Mouse (Mus musculus) hindbrain, postnatal 0 days (tissue): Measurements from ENCODE around the gene Inhbc. TPM values are rescaled to one million over a fixed set of nuclear protein-coding genes. Genes with fewer than 3 reads are reported as not detected.
"Not testable (repeated sequence)": the region's sequence is repeated elsewhere in the genome, so short reads cannot be mapped to it uniquely, and the experiment has no call there.

Experiments
- ATAC-seq: fragments of 200-750 bp; cut with Nextera tagmentation; 2 replicates; pipeline ENCODE4 v1.8.0; 2017; ENCODE audit warnings: mild to moderate bottlenecking, moderate TSS enrichment, moderate library complexity
- DNase-seq: peaks from one replicate; pipeline ENCODE4 v3.0.0-alpha.2; 2015; ENCODE audit warnings: low spot score
- H3K27ac ChIP-seq: fragments of 300-500 bp; sonication (generic); 2 replicates; pipeline ENCODE4 v1.5.1; 2014; ENCODE audit warnings: mild to moderate bottlenecking
- H3K27me3 ChIP-seq: fragments of 300-500 bp; sonication (generic); 2 replicates; pipeline ENCODE4 v1.6.1; 2014; ENCODE audit warnings: low read length, mixed read lengths; ENCODE audit not compliant: insufficient read depth
- H3K36me3 ChIP-seq: fragments of 300-500 bp; sonication (generic); 2 replicates; pipeline ENCODE4 v1.6.1; 2014; ENCODE audit warnings: low read length, mixed read lengths; ENCODE audit not compliant: insufficient read depth
- H3K4me1 ChIP-seq: fragments of 300-500 bp; sonication (generic); 2 replicates; pipeline ENCODE4 v1.6.1; 2014; ENCODE audit warnings: antibody characterized with exemption, low read length, mixed read lengths; ENCODE audit not compliant: insufficient read depth
- H3K4me2 ChIP-seq: fragments of 300-500 bp; sonication (generic); 2 replicates; pipeline ENCODE4 v1.6.1; 2014; ENCODE audit warnings: low read depth, mild to moderate bottlenecking, low read length, moderate library complexity, mixed read lengths
- H3K4me3 ChIP-seq: fragments of 300-500 bp; sonication (generic); 2 replicates; pipeline ENCODE4 v1.5.1; 2014; ENCODE audit warnings: low read length
- H3K9ac ChIP-seq: fragments of 300-500 bp; sonication (generic); replicated peaks from 2 replicates; pipeline ENCODE4 v1.6.1; 2014; ENCODE audit warnings: mild to moderate bottlenecking, low read length, moderate library complexity, mixed read lengths
- H3K9me3 ChIP-seq: fragments of 300-500 bp; sonication (generic); 2 replicates; pipeline ENCODE4 v1.6.1; 2016; ENCODE audit warnings: low read length, mixed read lengths
- CTCF ChIP-seq: IDR thresholded peaks from 2 replicates; pipeline ENCODE4 v1.5.1; 2016; ENCODE audit warnings: antibody characterized with exemption, control low read depth, low read depth
- WGBS: fragments of 180-500 bp; shearing (Covaris S2); extraction: QIAGEN DNeasy Blood & Tissue Kit; methylation state at CpG from one replicate; pipeline ENCODE4 v1.1.7; 2014; 5-methylcytosine and 5-hydroxymethylcytosine counted together
- polyA plus RNA-seq: library from polyadenylated mRNA; unstranded; fragments of >200 nt; fragmentation: Nextera tagmentation; extraction: Ambion mirVana; gene quantifications from 2 replicates; pipeline ENCODE4 v1.2.1, GENCODE M21; 2015
- total RNA-seq: library from RNA; depleted of rRNA; stranded (reverse); fragments of >200 nt; gene quantifications from 2 replicates; pipeline ENCODE4 v1.2.3, GENCODE M21; 2014

Inhbc gene
- total and polyA plus RNA-seq, 2 experiments from 2014 or later, result not detected

DNA sequence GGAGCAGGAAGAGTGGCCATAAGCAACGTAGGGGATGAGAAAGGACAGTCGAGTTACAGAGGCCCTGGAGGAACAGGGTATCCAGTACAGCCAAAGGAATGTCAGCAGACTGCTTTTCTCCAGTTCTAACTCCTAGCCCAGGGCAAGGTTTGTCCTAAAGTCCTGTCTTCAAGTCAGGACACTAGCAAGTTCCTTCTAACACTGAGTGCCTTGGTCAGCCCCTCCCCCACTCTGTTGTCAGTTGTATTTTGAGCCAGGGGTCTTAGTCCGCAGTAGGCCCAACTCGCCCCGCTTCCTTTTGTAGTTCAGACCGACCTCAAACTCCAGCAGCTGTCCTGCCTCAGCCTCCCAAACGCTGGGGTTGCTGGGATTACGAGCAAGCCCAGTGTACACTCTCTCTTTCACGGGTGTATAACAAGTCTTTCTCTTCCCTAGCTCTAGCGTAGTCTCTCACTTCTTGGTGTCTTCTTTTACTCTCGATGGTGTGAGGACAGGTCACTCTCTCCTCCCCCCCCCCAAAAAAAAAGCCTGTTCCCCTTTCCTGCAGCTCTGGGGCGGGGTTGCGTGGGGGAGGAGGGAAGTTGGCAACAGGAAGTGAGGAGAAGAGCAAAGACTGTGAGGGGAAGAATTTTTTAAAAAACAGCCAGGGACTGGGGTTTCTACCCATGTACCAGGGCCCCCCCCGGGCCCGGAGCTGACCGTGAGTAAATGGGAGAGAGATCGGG, 46.9 kb downstream of the Inhbc start:
- H3K9me3 ChIP-seq, result no peaks in the 10 kb centered on the region
- ATAC-seq (no peak), DNase-seq (no peak)
- no peak overlapping the region for H3K4me3 ChIP-seq
- no peaks in the 10 kb centered on the region for H3K4me1 ChIP-seq
- TF ChIP-seq CTCF, result no peak
- H3K4me2 ChIP-seq, result no peak overlapping the region
- H3K27ac ChIP-seq, result no peak overlapping the region
- H3K27me3 ChIP-seq, result peaks cover 41% of the 10 kb centered on the region
- 72% methylated on average over 17 of the region's 17 CpGs for WGBS
- H3K9ac ChIP-seq, result no peak overlapping the region
- no peaks in the 10 kb centered on the region for H3K36me3 ChIP-seq

DNA sequence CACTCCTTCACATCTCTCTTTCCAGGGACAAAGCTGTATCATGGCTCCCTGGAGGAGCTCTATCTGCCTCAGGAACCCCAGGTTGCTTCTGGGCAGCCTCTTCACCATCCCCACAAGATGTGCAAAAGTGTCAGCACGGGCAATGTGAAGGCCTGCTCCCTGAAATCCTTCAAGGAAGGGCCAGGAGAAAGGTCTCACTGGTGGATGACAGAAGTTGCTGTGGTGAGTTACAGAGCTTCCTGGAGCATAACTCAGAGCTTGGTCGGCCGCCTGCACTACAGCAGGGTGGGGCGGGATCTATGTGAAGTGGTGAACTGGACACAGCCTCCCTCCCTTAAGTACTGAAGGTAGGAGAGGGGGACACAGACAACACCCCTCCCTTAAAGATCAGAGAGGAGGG, 47.6 kb downstream of the Inhbc start:
- H3K27ac ChIP-seq, result no peak overlapping the region
- H3K9me3 ChIP-seq, result no peaks in the 10 kb centered on the region
- no peak overlapping the region for H3K4me2 ChIP-seq
- DNase-seq, result no peak
- no peaks in the 10 kb centered on the region for H3K36me3 ChIP-seq
- ATAC-seq, result no peak
- no peak overlapping the region for H3K4me3 ChIP-seq
- H3K9ac ChIP-seq, result no peak overlapping the region
- H3K27me3 ChIP-seq, result peaks cover 37% of the 10 kb centered on the region
- no peak for TF ChIP-seq CTCF
- WGBS, result 92% methylated on average over 4 of the region's 4 CpGs
- H3K4me1 ChIP-seq, result no peaks in the 10 kb centered on the region

DNA sequence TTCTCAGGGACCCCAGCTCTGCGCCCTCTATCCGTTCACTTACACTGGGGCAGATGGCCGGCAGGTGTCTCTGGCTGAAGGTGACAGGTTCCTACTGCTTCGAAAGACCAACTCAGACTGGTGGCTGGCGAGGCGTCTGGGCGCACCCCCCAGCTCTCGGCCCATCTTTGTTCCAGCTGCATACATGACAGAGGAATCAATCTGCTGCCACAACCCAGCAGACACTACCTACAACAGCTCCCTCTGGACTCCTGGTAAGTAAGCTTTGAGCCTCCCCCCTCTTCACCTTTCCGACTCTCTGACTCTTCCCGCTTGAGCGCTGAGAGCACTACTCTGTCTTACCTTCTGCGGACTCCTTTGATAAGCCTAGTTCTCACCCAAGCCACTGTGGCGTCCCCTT, 48.1 kb downstream of the Inhbc start:
- no peak for ATAC-seq
- H3K9me3 ChIP-seq, result no peaks in the 10 kb centered on the region
- DNase-seq, result no peak
- no peak overlapping the region for H3K9ac ChIP-seq
- H3K4me1 ChIP-seq, result no peaks in the 10 kb centered on the region
- H3K36me3 ChIP-seq, result no peaks in the 10 kb centered on the region
- no peak overlapping the region for H3K4me2 ChIP-seq
- no peak overlapping the region for H3K4me3 ChIP-seq
- no peak for TF ChIP-seq CTCF
- 72% methylated on average over 13 of the region's 13 CpGs for WGBS
- H3K27ac ChIP-seq, result no peak overlapping the region
- H3K27me3 ChIP-seq, result peaks cover 32% of the 10 kb centered on the region

DNA sequence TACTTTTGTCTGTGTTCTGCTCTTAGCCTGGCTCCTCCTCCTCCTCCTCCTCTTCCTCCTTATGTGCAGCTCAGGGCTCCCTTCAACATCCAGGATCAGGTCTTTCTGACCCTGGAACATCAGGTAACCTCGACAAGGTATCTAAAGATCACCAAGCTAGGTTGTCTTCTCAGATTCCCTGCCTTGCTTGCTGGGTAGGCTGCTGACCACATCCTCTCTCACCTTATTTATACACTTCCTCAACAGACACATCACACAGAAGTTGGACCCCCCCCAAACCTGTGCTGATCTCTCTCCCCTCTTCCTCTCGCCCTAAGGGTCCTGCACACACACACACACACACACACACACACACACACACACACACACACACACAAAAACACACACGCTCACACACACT, 48.6 kb downstream of the Inhbc start, which contains the start of gene Arhgap9:
Arhgap9 (plus strand) TSS at position 344 of the 400 bp plus-strand sequence.
- no peak within 1 kb of the TSS for H3K4me2 ChIP-seq
- ATAC-seq, result no peak
- no peaks in the 10 kb centered on the region for H3K9me3 ChIP-seq
- H3K9ac ChIP-seq, result no peak within 1 kb of the TSS
- H3K36me3 ChIP-seq, result no peaks in the 10 kb centered on the region
- H3K27me3 ChIP-seq, result peaks cover 27% of the 10 kb centered on the region
- H3K4me1 ChIP-seq, result no peaks in the 10 kb centered on the region
- TF ChIP-seq CTCF, result no peak
- H3K27ac ChIP-seq, result no peak within 1 kb of the TSS
- 67% methylated on average over 3 of the region's 3 CpGs for WGBS
- no peak for DNase-seq
- no peak within 1 kb of the TSS for H3K4me3 ChIP-seq

DNA sequence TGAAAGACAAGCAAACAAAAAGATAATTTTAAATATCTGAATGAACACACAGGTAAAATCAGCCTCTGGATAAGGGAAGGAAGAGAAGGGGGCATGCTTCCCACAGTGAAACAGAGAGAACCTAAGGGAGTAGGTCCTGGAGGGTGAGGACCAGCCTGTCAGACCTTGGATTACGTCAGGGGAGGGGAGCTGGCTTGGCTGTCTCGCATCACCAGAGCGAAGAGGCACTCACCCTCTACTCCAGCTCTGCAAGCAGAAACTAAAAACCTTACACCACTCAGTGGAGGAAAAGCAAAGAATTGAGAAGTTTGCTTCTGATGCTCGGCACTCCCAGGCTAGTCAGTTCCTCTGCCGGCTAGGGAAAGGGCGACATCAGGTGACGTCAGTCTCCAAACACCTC, 50.3 kb downstream of the Inhbc start:
- Histone ChIP-seq H3K9ac (no peak overlapping the region), H3K9me3 (no peaks in the 10 kb centered on the region), H3K4me3 (no peak overlapping the region), H3K27me3 (peaks cover 11% of the 10 kb centered on the region; the same call in 1 of the 2 replicates), H3K4me2 (no peak overlapping the region), H3K4me1 (no peaks in the 10 kb centered on the region), H3K36me3 (no peaks in the 10 kb centered on the region), H3K27ac (no peak overlapping the region)
- 76% methylated on average over 7 of the region's 7 CpGs for WGBS
- no peak for DNase-seq
- no peak for TF ChIP-seq CTCF
- no peak for ATAC-seq

DNA sequence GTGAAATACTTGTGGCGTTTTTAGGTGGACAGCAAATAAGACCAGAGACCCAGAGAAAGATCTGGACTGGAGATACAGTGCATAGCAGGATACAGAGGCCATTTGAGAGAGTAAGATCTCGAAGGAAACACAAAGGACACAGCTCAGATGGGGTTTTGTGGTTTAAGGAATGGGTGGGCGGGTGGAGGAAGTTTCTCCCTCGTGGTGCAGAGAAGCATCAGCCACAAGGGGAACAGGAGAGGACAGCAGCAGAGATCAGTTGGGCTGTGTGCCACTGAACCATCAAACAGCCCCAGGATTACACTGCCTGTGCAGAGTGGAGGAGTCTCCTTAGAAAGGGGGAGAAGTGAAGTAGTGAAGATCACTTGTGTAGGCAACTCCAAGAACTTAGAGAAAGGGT, 52.2 kb downstream of the Inhbc start:
- no peak for TF ChIP-seq CTCF
- Histone ChIP-seq H3K4me2 (no peak overlapping the region), H3K9me3 (no peaks in the 10 kb centered on the region), H3K4me1 (no peaks in the 10 kb centered on the region), H3K4me3 (no peak overlapping the region), H3K36me3 (no peaks in the 10 kb centered on the region), H3K27me3 (no peaks in the 10 kb centered on the region), H3K27ac (no peak overlapping the region), H3K9ac (no peak overlapping the region)
- DNase-seq, result no peak
- no peak for ATAC-seq
- 41% methylated on average over 4 of the region's 4 CpGs for WGBS

DNA sequence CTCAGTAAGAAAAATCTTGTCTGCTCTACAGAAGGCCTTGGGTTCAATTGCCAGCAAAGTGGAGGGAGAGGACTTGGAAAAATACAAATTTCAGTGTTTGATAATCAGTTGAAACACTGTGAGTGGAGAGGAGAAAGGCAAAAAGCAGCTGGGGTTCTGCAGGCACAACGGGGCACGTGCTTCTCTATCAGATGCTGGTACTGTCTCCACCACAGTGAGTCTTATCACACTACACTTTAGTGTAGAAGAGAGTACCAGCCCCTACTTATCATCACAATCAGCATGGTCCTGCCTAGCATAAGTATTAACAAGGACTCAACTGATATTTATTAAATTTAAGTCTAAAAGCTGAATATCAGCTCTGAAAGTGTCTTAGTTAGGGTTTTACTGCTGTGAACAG, 53.0 kb downstream of the Inhbc start:
- H3K36me3 ChIP-seq, result no peaks in the 10 kb centered on the region
- no peak overlapping the region for H3K4me3 ChIP-seq
- TF ChIP-seq CTCF, result no peak
- H3K9me3 ChIP-seq, result no peaks in the 10 kb centered on the region
- 63% methylated on average over 2 of the region's 2 CpGs for WGBS
- no peaks in the 10 kb centered on the region for H3K27me3 ChIP-seq
- H3K4me1 ChIP-seq, result no peaks in the 10 kb centered on the region
- H3K27ac ChIP-seq, result no peak overlapping the region
- H3K9ac ChIP-seq, result no peak overlapping the region
- no peak for ATAC-seq
- DNase-seq, result no peak
- no peak overlapping the region for H3K4me2 ChIP-seq

DNA sequence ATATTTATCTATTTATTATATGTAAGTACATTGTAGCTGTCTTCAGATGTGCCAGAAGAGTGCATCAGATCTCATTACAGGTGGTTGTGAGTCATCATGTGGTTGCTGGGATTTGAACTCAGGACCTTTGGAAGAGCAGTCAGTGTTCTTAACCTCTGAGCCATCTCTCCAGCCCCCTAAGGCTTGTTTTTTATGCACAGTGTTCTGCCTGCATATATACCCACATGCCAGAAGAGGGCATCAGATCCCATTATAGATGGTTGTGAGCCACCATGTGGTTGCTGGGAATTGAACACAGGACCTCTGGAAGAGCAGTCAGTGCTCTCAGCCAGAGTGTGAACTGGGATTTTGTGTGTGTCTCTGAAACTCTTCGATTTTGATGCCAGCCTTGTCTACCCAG, 55.3 kb downstream of the Inhbc start:
- not testable (repeated sequence) for H3K4me2 ChIP-seq, H3K4me3 ChIP-seq, H3K36me3 ChIP-seq, DNase-seq, H3K9me3 ChIP-seq, H3K9ac ChIP-seq, ATAC-seq, H3K27me3 ChIP-seq, H3K27ac ChIP-seq, H3K4me1 ChIP-seq
- WGBS, result 73% methylated on average over 1 of the region's 1 CpGs

DNA sequence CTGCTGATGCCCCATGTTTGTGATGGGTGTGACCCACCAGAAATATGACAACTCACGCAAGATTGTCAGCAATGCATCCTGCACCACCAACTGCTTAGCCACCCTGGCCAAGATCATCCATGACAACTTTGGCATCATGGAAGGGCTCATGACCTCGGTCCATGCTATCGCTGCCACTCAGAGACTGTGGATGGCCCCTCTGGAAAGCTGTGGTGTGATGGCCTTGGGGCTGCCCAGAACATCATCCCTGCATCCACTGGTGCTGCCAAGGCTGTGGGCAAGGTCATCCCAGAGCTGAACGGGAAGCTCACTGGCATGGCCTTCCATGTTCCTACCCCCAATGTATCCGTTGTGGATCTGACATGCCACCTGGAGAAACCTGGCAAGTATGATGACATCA, 56.7 kb downstream of the Inhbc start:
- not testable (repeated sequence) for H3K4me1 ChIP-seq, H3K27ac ChIP-seq, ATAC-seq, H3K9ac ChIP-seq, H3K36me3 ChIP-seq, H3K4me3 ChIP-seq, H3K4me2 ChIP-seq, H3K27me3 ChIP-seq, H3K9me3 ChIP-seq, DNase-seq
- WGBS, result 94% methylated on average over 5 of the region's 5 CpGs
